Mouse (Mus musculus): ENCODE data around the gene Prr29.
"Not testable (repeated sequence)": the region's sequence is repeated elsewhere in the genome, so short reads cannot be mapped to it uniquely, and the experiment has no call there.

Prr29 gene

GRCm38 (mm10) chr11:106355382-106356128, 9.7 kb upstream of the Prr29 start:
- no peak for DNase-seq (ENCODE audit: low spot score)

DNA sequence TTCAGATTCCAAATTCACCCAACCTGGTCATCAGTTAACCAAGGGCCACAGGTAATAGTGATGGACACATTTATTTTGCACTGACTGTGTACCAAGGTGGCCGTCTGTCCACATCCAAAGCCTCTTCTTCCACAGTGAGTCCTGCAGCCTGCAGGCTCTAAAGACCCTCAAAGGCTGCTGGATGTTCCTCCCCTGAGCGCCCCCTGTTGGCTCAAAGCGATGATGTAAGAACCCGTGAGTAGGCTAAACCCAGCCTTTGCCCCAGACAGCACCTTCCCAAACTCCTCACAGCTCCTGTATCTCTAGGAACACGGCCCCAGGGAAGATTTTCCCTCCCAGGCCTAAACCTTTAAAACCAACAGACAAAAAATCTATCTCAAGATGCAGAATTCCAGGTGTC, 5.9 kb upstream of the Prr29 start:
- no peak for DNase-seq (ENCODE audit: low spot score)

GRCm38 (mm10) chr11:106364712-106365111, 560 bp upstream of the Prr29 start:
- DNase-seq (ENCODE audit: low spot score): peak; percentile 27

DNA sequence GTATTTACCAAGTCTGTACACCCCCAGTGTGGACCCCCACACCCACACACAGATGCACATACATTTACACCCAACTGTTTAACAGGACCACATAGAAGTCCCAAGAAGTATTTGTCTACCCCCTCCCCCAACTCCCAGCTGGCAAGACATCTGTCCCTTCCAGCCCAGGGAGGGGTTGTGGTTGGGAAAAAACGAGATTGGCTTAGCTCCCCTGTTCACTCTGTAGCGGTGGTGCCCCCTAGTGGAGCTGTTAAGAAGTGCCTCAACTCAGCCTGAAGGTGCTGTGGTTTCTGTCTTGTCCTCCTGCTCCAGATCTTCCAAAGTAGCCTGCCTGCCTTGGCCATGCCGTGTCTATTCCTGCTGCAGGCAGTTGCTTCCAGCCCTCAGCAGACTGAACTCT, 1.0 kb downstream of the Prr29 start:
- DNase-seq (ENCODE audit: low spot score): peak; percentile 87

DNA sequence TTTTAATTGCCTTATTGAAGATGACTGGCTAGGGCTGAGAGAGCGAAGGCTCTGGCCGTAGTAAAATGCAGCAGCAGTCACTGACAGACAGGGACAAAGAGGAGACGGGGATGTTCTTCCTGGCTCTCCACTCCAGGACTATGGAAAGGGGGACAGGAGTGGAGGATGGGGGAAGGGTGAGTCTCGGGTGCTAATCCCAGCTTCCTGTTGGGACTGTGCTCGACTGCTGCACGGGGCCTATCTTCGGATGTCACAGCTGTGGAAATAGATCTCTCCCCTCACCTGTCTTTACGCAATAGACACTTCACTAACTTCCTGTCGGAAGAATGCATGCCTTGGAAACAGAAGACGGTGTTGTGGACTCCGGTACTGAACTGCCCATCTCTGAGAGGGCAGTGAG, 8.7 kb downstream of the Prr29 start:
- DNase-seq (ENCODE audit: low spot score): no peak

DNA sequence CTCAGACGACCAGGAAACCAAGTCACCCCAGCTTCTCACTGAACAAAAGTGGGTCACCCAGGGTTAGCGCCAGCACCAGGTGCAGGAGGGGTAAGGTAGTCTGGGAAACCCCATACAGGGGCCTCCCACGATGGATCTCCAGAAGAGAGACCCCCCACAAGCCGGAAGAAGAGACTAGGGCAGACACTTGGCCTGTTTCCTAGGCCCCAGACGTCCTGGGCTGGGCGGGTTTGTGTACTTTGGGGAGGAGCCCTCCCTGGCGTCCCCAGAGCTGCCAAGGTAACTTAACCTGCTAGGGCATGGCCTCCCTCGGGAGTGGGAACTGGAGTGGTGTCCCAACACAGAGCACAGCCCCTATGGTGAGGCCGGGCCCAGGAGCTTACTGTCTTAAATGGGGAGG, 9.3 kb downstream of the Prr29 start:
- no peak for DNase-seq (ENCODE audit: low spot score)

- no peak for DNase-seq (ENCODE audit: low spot score)
Measured at GRCm38 (mm10) chr11:106374979-106375378, 9.7 kb downstream of the Prr29 start.

DNA sequence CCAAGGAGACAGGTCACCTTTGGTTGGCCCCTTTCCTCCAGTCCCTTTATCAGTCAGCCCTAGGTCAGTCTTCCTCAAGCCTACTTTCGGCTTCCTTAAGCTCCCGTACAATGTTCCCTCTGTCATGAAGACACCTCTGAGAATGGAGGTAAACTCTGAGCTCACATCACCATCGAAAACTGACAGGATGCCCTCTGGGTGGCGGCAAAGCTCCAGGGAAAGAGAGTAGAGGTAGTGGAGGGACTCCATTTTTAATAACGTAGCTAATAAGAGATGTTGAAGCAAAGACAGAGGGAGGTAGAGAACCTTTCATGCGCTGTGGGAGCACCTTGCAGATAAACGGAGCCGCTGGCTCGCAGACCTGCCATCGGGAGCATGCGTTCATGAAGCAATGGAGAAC, 15.7 kb downstream of the Prr29 start:
- DNase-seq (ENCODE audit: low spot score): no peak

DNA sequence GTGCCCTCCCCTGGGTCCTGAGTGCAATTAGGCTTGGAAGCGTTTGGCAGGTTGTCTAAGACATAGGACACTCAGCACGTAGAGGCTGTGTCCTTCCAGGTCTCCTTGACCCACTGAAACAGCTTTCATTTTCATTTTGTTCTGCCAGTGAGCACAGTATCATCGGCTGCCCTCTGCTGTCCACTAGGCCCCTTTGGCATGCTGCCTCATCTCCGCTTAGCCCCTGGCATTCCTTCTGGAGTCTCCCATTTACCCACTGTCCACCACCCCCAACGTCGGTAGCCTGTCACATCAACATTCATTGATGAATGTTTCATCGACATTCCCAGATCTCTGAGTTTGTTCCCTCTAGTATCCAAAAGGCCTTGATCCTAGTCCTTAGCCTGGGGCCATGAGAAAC, 16.6 kb downstream of the Prr29 start:
- peak; percentile 22 for DNase-seq (ENCODE audit: low spot score)

DNA sequence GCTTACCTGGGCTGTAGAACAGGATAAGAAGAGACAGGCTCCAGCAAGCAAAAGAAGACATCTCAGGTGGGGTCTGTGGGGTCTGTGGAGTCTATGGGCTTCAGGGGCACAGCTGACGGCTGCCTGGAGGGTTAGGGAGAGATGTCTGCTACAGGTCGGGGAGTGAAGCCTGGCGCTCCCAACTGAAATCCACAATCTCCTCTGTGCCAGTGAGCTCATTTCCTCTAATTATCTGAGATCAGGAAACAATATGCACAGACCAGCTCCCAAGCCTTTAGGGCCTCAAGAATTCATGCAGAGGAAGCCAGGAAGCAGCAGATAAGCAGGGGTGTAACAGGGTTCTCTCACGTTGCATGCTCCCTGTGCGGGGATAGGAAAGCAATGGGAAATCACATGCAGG, 17.2 kb downstream of the Prr29 start:
- no peak for DNase-seq (ENCODE audit: low spot score)

DNA sequence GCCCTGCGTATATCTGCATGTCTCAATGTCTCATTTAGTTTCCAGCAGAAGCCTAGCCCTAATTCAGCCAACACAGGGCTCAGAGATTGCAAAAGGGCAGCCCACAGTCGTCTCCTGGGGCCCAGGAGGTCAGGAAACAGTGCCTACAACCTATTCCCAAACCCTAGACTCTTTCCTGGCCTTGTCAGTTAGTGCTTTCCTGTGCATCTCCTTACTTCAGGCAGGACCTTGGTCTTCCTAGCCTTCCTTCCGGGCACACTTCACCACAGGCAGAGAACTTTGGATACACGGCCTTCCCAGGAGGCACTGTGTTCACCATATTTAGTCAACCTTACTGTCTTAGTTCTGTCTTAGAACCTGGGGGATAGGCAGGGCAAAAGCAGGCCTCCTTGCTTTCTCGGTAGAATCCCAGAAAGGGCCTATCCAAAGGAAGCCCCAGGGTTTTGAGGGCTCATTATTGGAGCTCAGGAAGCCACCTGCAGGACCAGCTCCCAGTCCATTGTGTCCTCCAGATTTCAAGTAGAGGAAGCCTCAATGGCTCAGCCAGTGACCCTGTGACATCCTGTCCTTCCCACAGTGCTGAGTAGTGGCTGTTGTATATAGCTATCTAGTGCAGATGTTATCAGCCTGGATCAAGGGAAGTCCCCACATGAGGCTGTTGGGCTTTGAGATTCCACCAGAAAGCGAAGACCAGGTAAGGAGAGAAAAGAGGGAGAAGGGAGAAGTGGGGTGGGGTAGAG, 17.9 kb downstream of the Prr29 start:
- DNase-seq (ENCODE audit: low spot score): no peak

DNA sequence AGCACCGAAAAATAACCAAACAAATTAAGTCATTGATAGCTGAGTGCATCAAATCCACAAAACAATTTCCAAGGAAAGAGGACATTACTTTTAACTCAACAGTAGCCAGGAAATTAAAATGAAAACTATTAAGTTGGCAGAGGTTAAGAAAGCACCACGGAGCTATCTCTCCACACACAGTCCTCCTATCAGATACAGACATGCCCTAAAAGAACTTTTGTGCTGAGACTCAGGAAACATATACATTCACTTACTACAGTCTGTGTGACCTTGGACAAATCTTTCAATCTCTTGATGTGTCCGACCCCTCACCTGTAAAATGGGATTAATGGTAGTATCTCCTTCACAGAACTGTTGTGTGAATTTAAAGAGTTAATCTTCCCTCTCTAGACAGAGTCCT, 21.1 kb downstream of the Prr29 start:
- DNase-seq (ENCODE audit: low spot score): no peak

GRCm38 (mm10) chr11:106387020-106387419, 21.7 kb downstream of the Prr29 start:
- DNase-seq (ENCODE audit: low spot score): no peak

- DNase-seq (ENCODE audit: low spot score): no peak
Measured at GRCm38 (mm10) chr11:106387791-106388216, 22.5 kb downstream of the Prr29 start, which contains the start of gene Icam2. Gene Icam2, minus strand, starts transcription at chr11:106388075.

DNA sequence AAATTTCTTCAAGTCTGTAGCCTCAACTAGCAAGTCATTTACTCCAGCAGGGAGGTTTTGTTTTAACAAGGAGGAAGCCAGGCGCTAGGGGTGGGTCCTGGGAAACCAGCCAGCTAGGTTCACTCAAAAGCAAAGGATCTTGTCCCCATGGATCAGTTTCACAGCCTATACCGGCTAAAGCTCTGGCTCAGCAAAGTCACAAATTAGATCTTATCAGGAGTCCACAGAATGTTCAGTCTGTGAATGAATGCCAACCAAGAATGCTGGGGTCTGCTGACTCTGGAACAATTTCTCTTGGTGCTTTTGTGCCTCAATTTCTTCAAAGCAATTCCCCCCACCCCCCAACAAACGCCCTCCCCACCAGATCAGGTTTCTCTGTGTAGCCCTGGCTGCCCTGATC, 24.3 kb downstream of the Prr29 start:
- DNase-seq (ENCODE audit: low spot score): no peak

GRCm38 (mm10) chr11:106390757-106391156, 25.5 kb downstream of the Prr29 start:
- no peak for DNase-seq (ENCODE audit: low spot score)

DNA sequence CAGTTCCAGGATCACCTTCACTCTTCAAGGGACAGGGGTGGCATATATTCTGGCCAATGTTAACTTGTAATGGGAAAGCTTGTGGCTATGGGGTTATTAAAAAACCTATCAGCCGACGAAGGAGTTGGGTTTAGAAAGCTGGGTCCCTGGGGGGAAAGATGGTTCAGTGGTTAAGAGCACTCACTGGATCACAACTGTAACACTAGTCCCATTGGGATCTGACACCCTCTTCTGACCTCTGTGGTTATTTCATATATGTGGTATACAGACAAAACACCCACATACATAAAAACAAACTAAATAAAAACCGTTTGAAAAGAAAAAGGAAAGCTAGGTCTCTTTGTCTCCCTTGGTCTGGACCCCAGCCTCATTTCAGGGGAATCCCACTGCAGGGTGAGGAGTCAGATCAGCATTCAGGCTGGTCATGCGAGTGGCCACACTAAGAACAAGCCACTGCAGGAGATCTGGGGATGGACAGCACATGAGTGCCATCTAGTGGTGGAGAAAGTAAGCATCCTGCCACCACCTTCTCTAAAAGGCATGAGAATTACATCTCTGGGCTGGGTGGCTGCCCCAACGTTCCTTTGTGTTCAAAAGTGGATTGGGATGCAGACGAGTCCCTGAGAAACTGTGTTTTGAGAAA, 26.4 kb downstream of the Prr29 start:
- DNase-seq (ENCODE audit: low spot score): peak; percentile 66

GRCm38 (mm10) chr11:106392597-106393330, 27.5 kb downstream of the Prr29 start:
- DNase-seq (ENCODE audit: low spot score): no peak

GRCm38 (mm10) chr11:106393331-106393616, 28.0 kb downstream of the Prr29 start:
- DNase-seq (ENCODE audit: low spot score): no peak

- not testable (repeated sequence) for DNase-seq (ENCODE audit: low spot score)
Measured at GRCm38 (mm10) chr11:106394055-106394454, 28.8 kb downstream of the Prr29 start.

DNA sequence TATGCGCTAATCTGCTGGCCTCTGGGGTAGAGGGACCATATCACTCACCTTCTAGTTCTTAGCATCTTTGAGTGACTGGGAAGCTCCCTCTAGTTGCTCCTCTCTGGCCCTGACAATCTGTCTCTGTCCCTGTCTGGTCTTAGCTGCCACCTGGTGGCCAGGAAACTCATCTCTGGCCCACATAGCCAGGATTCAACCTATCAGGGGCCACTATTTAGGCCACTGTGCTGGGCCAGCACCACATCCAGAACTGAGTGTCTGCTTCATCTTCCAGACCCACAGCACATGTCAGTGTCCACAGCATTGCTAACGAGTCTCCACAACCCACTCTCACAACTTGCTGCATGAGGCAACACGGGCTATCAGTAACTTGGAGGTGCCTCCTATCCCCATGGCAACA, 32.4 kb downstream of the Prr29 start:
- no peak for DNase-seq (ENCODE audit: low spot score)

DNA sequence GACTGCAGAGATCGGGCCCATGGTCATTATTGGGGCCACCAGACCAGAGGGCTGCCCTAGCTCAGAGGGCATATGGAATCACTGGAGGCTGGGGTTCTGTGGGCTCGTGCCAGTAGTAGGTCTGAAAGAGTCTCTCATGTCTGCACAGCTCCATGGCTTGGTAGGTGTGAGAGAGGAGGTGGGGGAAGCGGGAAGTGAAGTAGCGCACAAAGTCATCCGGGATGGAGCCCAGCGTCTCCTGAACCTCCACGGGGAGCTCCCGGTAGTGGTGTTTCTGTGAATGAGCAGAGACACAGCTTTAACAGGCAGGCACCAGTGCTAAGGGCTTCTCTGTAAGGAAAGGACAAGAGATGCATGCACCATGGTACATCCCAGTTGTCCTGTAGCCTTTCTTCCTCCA, 33.2 kb downstream of the Prr29 start:
- DNase-seq (ENCODE audit: low spot score): no peak

- no peak for DNase-seq (ENCODE audit: low spot score)
Measured at GRCm38 (mm10) chr11:106410011-106410410, 44.7 kb downstream of the Prr29 start.
